Mouse (Mus musculus) MEL-GATA-1-ER (cell line): Measurements from ENCODE around the gene Usp36.
A peak's percentile ranks its signal among the peaks of the same experiment; 100 is the strongest.

Source experiments
- DNase-seq: peaks from one replicate; pipeline ENCODE4 v3.0.0-alpha.2; 2012; ENCODE audit warnings: low read depth; ENCODE audit errors: extremely low read depth

Gene Usp36

GRCm38 (mm10) chr11:118248150-118249011, 41.7 kb downstream of the Usp36 start, which contains the start of gene Cyth1:
TSS of gene Cyth1 (minus strand) at chr11:118248592.
- peak; percentile 85 for DNase-seq

DNA sequence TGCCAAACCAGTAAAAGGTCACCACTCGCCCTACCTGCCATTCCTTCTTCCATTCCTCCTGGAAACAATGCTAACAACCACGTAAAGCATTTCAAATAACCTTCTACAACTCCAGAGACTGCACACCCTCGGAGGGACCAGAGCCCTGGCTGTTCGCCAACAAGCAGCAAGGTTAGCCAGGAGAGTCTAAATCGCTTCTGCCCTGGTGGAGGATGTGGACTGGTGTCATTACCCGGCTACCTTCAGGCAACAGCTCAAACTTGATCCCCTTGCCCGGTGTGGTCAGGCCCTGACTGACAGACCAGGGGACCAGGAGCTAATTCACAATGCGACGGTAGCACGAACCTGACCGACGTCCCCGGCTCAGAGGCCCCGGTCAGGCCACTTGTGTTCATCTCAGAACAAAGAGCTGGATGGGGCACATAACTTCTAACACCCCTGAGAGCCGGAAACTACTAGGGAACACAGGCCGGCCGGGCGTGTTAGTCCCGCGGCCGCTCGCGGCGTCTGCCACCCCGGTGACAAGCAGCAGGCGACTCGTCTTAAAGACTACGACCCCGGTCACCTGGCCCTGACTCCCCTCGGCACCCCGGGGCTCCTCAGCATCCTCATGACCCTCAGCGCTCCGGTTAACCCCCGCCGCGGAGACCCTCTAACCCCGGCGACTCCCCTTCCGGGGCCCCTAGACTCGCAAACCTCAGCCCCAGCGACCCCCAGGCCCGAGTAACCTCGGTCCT, 42.5 kb downstream of the Usp36 start:
- DNase-seq, result no peak

- DNase-seq, result no peak
These were observed 43.3 kb downstream of the Usp36 start for GRCm38 (mm10) chr11:118246724-118247123.

- no peak for DNase-seq
These were observed 44.9 kb downstream of the Usp36 start for GRCm38 (mm10) chr11:118245130-118245529.

- no peak for DNase-seq
These were observed 46.3 kb downstream of the Usp36 start for GRCm38 (mm10) chr11:118243627-118244261.

DNA sequence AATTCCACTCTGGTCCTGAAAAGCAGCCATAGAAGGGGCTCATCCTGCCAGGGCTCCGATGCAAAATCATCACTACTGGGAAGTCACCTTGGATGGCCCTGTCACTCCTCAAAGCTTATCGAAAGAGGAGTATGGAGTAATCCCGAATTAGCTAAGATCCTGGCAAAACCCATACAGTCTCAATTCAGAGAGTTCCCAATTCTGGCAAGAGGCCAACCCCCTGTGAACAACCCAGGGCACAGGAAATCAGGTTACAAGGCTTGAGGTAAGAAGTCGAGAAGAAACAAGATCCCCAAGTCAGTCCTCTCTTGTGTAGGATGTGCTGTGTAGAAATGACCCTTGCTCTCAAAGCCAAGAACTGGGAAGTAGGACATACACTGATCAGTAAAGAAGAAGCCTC, 47.5 kb downstream of the Usp36 start:
- DNase-seq, result no peak

GRCm38 (mm10) chr11:118240388-118240787, 49.7 kb downstream of the Usp36 start:
- DNase-seq, result no peak

GRCm38 (mm10) chr11:118239281-118240198, 50.5 kb downstream of the Usp36 start:
- no peak for DNase-seq

- DNase-seq, result no peak
These were observed 53.4 kb downstream of the Usp36 start for GRCm38 (mm10) chr11:118236520-118237190.

DNA sequence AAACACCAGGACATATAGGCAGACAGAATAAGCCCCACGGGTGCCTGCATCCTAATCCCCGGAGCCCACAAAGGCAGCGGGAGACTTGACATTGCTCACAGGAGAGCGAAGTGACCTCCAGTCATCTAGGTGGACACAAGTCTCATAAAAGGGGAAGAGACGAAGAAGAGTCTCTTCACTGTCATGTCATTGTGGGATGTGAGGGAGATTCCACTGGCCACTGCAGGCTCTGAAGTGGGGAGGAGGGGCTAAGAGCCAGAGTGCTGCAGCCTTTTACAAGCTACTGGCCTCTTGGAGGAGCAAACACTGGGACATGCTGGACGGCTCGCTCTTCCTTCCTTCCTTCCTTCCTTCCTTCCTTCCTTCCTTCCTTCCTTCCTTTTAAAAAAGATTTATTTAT, 55.1 kb downstream of the Usp36 start:
- no peak for DNase-seq

DNA sequence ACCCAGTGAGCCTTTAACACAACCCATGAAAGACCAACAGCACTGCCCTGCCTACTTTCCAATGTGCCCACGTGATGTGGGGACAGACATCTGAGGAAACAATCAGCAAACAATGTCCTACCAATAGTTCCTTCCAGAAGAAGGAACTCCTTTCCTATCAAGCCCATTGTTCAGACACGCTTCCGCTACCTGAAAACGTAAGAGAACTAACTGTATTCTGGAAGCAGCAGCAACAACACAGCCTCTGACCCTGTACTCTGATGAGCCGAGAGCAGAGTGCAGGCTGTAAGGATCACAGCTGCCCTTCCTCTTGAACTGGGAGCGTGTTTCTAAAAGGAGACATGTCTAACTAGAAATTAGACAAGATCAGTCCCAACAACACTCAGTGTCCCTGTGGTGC, 55.5 kb downstream of the Usp36 start:
- no peak for DNase-seq

DNA sequence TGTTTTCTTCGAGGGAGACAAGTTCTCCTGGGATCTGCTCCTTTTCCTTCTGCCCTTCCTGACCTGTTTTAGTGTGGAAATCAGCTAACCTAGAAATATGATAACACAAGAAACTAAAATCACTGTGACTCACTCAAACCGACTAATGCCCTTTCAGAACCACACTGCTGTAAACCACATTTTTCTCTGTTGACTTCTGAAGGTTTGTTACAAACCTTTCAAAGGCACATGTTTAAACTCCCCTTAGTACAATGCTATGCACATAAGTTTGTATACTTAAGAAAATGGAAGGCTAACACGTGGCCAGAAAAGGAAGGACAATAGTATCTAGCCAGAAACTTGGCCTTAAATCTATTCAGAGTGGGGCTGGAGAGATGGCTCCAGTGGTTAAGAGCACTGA, 56.1 kb downstream of the Usp36 start:
- no peak for DNase-seq

- DNase-seq, result peak; percentile 50
These were observed 57.7 kb downstream of the Usp36 start for GRCm38 (mm10) chr11:118232314-118232831.

DNA sequence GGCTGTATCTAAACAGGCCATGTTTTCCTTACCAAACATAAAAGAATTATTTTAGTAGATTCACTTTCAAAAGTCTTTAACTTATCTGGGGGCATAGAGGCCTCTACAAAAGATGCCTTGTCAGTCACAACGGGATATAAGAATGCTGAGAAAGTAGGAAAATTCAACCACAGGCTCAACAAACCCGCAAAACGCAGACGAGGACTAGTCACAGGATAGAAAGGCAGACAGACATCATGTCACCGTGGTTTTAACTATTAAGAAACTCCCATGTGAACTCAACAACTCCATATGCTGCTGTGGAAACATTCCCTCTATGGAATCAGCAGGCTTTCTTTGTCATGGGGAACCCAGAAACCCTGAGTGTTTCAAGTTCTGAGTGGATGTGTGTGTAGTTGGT, 60.1 kb downstream of the Usp36 start:
- DNase-seq, result no peak

- DNase-seq, result no peak
These were observed 62.4 kb downstream of the Usp36 start for GRCm38 (mm10) chr11:118227650-118228049.

DNA sequence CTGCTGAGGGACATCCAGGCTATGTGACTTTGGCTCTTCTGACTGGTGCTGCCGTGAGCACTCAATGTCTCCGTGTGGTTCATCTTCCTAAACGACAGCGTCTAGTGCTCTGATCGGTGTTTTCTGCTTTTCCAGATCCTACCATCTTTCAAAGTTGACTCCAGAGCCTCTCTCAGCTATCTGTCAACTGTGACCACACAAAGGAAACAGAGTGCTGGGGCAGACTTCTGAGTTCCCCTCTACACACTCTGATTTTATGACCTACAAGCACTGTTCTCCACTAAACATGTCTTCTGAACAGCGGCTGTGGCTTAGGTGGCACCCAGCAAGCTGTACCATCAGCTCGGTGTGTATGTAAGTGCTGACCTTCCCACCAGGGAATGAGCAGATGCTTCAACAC, 63.2 kb downstream of the Usp36 start:
- no peak for DNase-seq

GRCm38 (mm10) chr11:118225862-118226261, 64.2 kb downstream of the Usp36 start:
- no peak for DNase-seq

DNA sequence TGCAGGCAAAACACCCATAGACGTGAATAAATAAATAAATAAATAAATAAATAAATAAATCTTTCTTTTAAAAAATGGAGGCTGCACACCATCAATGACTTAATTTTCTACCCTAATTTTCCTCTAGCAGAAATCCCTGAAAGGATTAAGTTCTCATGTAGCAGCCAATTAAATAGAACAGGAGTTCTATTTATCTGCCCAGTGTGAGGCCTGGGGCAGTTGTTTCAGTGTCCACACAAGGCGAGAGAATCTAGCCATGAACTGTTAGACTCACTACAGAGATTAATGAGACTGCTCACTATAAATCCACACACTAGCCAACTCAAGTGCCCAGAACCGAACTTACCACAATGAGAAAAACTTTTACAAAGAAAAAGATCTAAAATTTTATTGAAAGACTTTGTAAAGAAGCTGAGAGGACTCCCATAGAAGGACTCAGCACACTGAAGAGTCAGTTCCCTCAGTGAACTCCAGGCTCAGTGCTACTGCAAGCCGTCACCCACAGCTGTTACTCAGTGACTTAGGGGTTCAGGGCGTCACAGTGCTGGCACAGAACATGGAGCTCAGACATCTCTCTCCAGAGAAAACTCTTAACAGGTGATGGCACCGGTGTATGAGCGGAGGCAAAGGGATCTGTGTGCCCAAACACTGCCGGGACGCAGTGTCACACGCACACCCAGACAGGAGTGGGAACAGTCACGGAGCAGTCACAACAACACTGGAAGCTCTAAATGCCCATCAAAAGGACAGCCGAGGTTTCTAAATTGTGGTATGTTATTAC, 64.8 kb downstream of the Usp36 start:
- no peak for DNase-seq

DNA sequence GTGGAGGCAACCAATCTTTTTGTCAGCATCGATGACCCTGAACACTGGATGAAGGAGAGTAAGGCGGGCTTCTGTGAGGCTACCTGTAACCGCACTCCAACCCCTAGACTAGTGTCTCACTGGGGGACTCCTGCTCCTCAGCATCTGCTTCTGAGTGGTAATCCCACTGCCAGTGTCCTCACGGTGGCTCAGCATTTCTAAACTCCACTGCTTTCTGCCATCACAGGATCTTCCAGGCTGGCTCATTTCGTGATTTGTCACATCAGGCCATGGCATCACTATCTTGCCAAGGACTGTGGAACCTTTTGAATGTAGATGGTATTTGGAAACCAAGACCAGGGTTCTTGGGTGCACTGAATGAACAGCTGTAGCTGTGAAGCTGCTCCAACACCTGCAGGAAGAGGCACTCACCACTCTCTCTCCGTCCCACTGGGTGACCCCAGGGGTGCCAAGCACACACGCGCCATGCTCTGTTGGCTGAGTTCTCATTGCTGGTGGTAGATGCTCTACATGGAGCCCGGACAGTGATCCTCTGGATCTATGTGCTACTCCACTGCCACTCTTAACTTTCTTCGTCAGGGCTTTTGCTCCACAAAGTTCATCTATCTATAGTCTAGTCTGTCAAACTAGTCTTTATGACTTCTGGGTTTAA, 66.5 kb downstream of the Usp36 start:
- no peak for DNase-seq
